Mouse (Mus musculus): ENCODE results near the gene Dtd1.

- TF ChIP-seq SIN3A (IDR thresholded peaks at IDR 0.05; ENCODE audit: low read length) (no peak; the same call in none of the 2 replicates), TCF12 (IDR thresholded peaks at IDR 0.05; ENCODE audit: low read depth, low read length) (no peak), MAZ (IDR thresholded peaks at IDR 0.05; ENCODE audit: low read depth, low read length) (no peak), MYC (IDR thresholded peaks at IDR 0.05; ENCODE audit: low read depth, low read length) (0 out of 2 replicates have a peak, but pooled peaks have one; percentile 27), CTCF (IDR thresholded peaks at IDR 0.05 in 2 of 3, conservative IDR thresholded peaks at IDR 0.05 in 1 of 3; ENCODE audit: control insufficient read depth in 1 of 3, insufficient read depth in 1 of 3, low read depth in 2 of 3, low read length in 3 of 3, poor library complexity in 1 of 3, severe bottlenecking in 1 of 3) (no peak), ZC3H11A (IDR thresholded peaks at IDR 0.05; ENCODE audit: low read depth, low read length) (no peak), POLR2AphosphoS2 (IDR thresholded peaks at IDR 0.05; ENCODE audit: low read length) (no peak), POLR2A (IDR thresholded peaks at IDR 0.05; ENCODE audit: control insufficient read depth in 1 of 2, insufficient read depth in 1 of 2, low read depth in 1 of 2, low read length in 2 of 2, poor library complexity in 1 of 2) (peak in 1 of 2 experiments; percentile 77; a peak in 2 of 4 replicates), MXI1 (IDR thresholded peaks at IDR 0.05; ENCODE audit: low read depth, low read length) (peak; percentile 70), CHD2 (IDR thresholded peaks at IDR 0.05; ENCODE audit: low read length) (no peak)
These were observed 5.6 kb upstream of the Dtd1 start, which contains the start of gene Smim26 for GRCm38 (mm10) chr2:144593951-144594651.

Measured in MEL (cell line).